Mouse (Mus musculus) ES-CJ7 (cell line): ENCODE measurements around the gene Tfcp2.

Experiments used
- DNase-seq: peaks from one replicate; pipeline ENCODE4 v3.0.0; 2011; ENCODE audit warnings: low read depth, low spot score

Tfcp2 gene

GRCm38 (mm10) chr15:100488297-100488696 lies 63.5 kb downstream of the Tfcp2 start:
- peak; percentile 35 for DNase-seq

- no peak for DNase-seq
Measured at GRCm38 (mm10) chr15:100487050-100487449, 64.8 kb downstream of the Tfcp2 start.

DNA sequence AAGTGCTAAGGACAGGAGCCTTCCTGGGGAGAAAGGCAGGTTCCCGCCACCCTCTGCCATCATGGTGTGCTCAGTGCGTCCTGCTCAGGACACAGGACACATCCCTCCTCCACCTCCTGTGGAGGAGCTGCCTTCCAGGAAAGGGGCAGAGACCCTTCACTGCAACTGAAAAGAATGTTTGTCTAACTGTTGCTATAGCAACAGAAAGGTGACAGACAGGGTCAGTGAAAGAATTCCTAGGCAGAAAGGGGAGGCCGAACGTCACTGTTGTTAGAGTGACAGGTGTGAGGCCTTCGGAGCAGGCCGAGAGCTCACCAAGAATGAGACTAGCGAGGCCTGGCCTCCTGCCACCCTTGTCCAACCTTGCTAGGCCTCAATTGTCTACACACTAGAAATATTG lies 65.4 kb downstream of the Tfcp2 start:
- DNase-seq = peak; percentile 82

DNA sequence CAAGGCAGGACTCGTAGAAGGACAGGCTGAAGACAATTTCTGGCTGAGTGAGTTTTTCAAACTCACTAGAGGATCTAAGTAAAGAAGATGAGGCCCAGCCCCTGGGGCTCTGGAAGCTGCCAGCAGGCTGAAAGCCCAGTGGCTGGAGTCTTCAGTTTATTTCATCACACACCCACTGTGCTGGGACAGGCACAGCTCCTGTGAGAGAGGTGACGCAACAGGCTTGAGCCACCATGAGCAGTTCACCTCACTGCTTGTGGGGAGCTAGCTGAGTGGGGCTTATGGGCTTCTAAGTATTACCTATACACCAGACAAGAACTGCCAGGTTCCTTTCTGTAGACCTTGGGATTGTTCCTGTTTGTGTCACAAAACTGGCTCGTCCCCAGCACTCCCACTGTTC lies 66.2 kb downstream of the Tfcp2 start:
- DNase-seq = no peak

DNA sequence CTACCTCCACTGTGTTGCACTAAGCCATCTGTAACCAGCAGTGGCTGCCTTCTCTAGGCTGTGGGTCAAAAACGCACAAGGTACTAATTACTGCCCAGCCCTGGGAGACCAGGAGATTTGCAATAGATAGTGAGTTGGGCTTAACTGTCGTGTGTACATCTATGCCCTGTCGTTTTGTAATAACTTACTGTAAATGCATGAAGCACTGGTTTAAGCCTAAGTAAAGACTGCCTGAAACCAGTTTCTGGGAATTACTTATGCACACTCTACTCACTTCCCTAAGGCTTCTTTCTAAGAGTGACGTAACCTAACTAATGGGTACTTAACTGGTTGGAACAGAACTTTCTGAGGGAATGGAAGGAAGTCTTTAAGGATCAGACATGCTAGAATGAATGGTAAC lies 72.9 kb downstream of the Tfcp2 start:
- no peak for DNase-seq

- peak; percentile 41 for DNase-seq
Measured at GRCm38 (mm10) chr15:100478351-100478750, 73.5 kb downstream of the Tfcp2 start.

DNA sequence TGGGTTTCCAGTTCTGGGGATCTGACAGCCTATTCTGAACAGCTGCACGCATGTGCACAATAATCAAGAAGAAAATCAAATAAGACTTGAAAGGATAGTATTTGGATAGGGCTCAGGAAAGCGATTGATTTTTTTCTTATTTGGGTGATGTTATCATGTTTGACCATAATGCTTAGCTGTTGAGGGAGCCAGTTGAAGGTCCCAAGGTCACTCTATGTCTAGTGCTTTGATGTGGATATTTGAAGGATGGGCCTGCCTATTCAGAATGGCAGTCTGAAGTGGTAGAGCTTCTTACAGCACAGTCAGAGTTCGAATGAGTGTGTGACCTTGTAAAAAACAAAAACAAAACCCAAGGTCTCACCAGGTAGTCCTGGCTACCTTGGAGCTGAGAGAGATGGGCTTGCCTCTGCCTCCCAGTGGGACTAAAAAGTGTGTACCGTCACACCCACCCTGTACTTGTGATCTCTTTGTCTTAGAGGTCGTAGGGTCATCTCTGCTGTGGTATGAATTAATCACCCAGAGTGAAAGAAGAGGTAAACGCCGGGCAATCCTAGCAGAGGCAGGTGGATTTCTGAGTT lies 77.8 kb downstream of the Tfcp2 start:
- peak; percentile 99 for DNase-seq

GRCm38 (mm10) chr15:100470037-100470436 lies 81.8 kb downstream of the Tfcp2 start:
- DNase-seq = no peak

- DNase-seq = no peak
Measured at GRCm38 (mm10) chr15:100469189-100469545, 82.6 kb downstream of the Tfcp2 start.

DNA sequence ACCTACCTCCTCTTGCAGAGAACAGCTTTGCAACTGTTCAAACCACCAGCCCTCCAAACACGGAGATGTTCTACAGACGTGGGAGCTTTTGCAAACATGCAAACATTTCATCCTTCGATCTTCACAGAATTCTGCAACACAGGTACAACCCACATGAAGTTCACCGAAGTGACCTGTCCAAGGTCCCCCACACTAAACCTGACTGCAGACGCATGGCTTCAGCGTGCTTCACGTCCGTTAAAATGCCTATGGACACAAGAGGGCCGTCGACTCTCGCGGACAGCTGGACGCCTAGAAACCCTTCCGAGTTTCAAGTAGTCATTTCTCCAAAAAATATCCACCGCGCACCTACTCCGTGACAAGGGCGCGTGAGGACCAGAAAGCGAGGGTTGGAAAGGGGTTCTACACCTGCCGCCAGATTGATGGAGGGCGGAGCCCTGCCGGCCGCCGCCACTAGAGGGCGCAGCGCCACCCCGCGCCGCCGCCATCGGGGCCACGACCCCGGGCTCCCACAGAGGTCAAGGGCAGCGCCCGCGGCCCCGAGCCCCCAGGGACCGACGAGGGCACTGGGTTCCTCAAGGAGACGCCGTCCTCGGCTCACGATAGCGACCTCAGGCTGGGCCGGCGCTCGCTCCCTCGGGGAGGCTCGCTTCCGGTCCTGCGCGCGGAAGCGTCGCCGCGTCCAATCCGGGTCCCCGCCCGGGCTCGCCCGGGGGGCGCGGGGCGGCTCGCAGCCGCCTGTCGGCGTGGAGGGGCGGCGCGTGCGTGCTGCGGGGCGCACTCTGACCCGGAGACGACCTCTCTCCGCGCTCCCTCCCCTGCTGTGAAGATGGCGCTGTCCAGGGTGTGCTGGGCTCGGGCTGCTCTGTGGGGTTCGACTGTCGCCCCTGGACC lies 83.3 kb downstream of the Tfcp2 start, which contains the start of gene Letmd1:
TSS of gene Letmd1 (plus strand) at position 729 of the 894 bp plus-strand sequence.
- peak; percentile 90 for DNase-seq

DNA sequence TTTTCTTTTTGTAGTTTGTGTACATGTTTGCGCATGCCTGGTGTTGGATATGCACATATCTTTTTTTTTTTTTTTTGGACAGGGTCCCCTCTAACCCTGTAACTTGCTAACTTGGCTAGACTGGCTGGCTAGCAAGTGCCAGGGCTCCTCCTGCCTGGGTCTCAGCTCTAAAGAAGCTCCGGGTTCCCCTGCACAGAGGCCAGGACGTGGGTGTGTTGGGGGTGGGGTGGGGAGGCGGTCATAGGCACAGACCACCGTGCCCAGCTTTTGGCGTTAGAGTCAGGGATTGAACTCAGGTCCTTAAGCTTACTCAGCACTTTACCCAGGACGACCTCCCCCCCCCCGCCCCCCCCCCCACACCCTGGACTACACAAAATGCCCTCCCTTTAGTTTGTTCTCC lies 84.1 kb downstream of the Tfcp2 start:
- no peak for DNase-seq

- DNase-seq = no peak
Measured at GRCm38 (mm10) chr15:100465432-100465831, 86.4 kb downstream of the Tfcp2 start.

- peak; percentile 74 for DNase-seq
Measured at GRCm38 (mm10) chr15:100463712-100464111, 88.1 kb downstream of the Tfcp2 start.

DNA sequence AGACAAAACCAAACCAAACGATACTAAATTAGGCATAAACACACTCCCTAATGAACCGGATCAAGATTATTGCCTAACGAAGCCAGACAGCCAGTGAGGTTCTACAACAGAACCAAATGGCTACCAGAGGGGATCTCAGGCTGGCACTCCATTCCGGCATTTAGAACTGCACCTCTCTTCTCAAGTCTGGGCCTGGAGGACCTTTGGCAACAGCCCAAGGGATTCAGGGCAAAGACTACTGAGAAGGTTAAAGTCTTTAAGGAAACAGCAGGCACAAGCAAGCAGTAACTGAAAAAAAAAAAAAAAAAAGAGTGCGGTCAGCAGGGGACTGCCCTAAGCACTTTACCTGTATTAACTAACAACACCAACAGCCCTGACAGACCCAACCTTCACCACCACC lies 89.7 kb downstream of the Tfcp2 start:
- no peak for DNase-seq

- no peak for DNase-seq
Measured at GRCm38 (mm10) chr15:100461646-100462045, 90.2 kb downstream of the Tfcp2 start.

GRCm38 (mm10) chr15:100460942-100461341 lies 90.9 kb downstream of the Tfcp2 start:
- peak; percentile 79 for DNase-seq

DNA sequence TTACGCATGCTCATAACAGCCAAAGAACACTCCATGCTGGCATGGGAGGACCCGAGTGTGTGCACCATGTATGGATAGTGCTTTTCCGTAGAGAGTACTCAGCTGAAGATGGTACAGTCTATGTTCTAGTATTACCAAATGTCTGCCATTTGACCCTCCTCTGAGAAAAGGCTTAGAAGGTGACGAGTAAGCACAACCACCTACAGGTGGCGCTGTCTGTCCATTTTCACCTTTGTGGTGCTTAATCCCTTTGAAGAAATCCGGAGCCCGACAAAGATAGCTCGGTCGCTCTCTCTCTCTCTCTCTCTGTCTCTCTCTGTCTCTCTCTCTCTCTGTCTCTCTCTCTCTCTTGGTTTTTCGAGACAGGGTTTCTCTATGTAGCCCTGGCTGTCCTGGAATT lies 93.8 kb downstream of the Tfcp2 start:
- DNase-seq = peak; percentile 94

GRCm38 (mm10) chr15:100457340-100457739 lies 94.5 kb downstream of the Tfcp2 start:
- DNase-seq = peak; percentile 95

- no peak for DNase-seq
Measured at GRCm38 (mm10) chr15:100456356-100456991, 95.3 kb downstream of the Tfcp2 start.

DNA sequence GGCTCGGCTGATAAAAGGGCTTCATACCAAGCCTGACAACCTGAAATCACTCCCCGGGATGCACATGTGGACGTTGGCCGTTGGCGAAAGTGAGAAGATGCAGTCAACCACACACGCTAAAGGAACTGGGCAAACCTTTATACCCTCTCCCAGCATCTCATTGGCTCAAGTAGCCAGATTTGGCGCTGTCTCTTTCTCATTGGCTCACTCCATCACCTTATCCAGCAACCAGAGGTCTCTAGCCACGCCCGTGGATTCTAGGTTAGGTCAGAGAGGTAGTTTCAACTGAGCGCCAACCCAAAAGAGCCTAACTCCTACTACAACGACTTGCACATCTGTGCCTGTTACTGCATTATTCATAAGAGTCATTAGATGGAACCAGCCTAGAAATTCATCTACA lies 99.3 kb downstream of the Tfcp2 start:
- peak; percentile 77 for DNase-seq

DNA sequence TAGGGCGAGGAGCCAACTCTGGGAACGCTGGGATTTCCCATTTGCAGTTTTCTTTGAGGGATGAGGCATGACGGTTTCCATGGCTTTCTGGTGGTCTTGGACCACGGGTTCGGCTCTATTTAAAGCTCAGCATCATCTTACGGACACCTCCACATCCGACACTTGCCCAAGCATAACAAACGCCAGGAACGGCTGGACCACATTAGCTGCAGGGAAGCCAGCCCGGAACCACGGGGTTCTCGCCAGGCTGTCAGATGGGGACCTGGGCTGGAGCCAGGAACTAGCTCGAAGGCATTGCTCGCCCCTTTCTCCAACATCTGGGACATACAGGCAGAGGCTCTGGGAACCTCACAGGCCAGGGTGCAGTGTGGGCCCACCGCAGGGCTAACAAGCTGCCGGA lies 100.6 kb downstream of the Tfcp2 start:
- no peak for DNase-seq

GRCm38 (mm10) chr15:100449495-100449894 lies 102.3 kb downstream of the Tfcp2 start:
- DNase-seq = no peak

GRCm38 (mm10) chr15:100448572-100448971 lies 103.2 kb downstream of the Tfcp2 start:
- peak; percentile 65 for DNase-seq
